Mouse (Mus musculus) forebrain, embryonic 13.5 days (tissue): ENCODE data around the gene Mab21l1. TPM values are rescaled to one million over a fixed set of nuclear protein-coding genes. Genes with fewer than 3 reads are reported as not detected.

Experiments
- ATAC-seq: fragments of 200-750 bp; cut with Nextera tagmentation; 2 replicates; pipeline ENCODE4 v1.8.0; 2017
- H3K27ac ChIP-seq: fragments of 300-500 bp; sonication (generic); 2 replicates; pipeline ENCODE4 v1.5.1; 2015; ENCODE audit warnings: inconsistent platforms, mild to moderate bottlenecking, moderate library complexity
- H3K27me3 ChIP-seq: fragments of 300-500 bp; sonication (generic); 2 replicates; pipeline ENCODE4 v1.6.1; 2015; ENCODE audit warnings: mild to moderate bottlenecking, inconsistent platforms
- H3K36me3 ChIP-seq: fragments of 300-500 bp; sonication (generic); 2 replicates; pipeline ENCODE4 v1.6.1; 2015; ENCODE audit warnings: mild to moderate bottlenecking, inconsistent platforms; ENCODE audit not compliant: poor library complexity, severe bottlenecking
- H3K4me1 ChIP-seq: fragments of 300-500 bp; sonication (generic); 2 replicates; pipeline ENCODE4 v1.6.1; 2015; ENCODE audit warnings: inconsistent platforms
- H3K4me2 ChIP-seq: fragments of 300-500 bp; sonication (generic); 2 replicates; pipeline ENCODE4 v1.6.1; 2015; ENCODE audit warnings: inconsistent platforms, mild to moderate bottlenecking, moderate library complexity
- H3K4me3 ChIP-seq: fragments of 300-500 bp; sonication (generic); 2 replicates; pipeline ENCODE4 v1.5.1; 2015; ENCODE audit warnings: mild to moderate bottlenecking, inconsistent platforms
- H3K9ac ChIP-seq: fragments of 300-500 bp; sonication (generic); 2 replicates; pipeline ENCODE4 v1.6.1; 2015; ENCODE audit warnings: mild to moderate bottlenecking, inconsistent platforms
- H3K9me3 ChIP-seq: fragments of 300-500 bp; sonication (generic); replicated peaks from 2 replicates; pipeline ENCODE4 v1.6.1; 2016; ENCODE audit warnings: inconsistent platforms
- WGBS: fragments of 180-500 bp; shearing (Covaris S2); methylation state at CpG from one replicate; pipeline ENCODE4 v1.1.7; 2015; 5-methylcytosine and 5-hydroxymethylcytosine counted together
- polyA plus RNA-seq: library from polyadenylated mRNA; unstranded; fragments of >200 nt; fragmentation: Nextera tagmentation; extraction: Ambion mirVana; gene quantifications from 2 replicates; pipeline ENCODE4 v1.2.1, GENCODE M21; 2015

The Mab21l1 gene
- polyA plus RNA-seq, 1 experiment from 2014 or later: 16.1 TPM

- H3K27ac ChIP-seq: peak overlapping the region; percentile 69
These were observed 1.9 kb upstream of the Mab21l1 start for GRCm38 (mm10) chr3:55780120-55781070.

GRCm38 (mm10) chr3:55781429-55782055, 768 bp upstream of the Mab21l1 start:
- no peak overlapping the region for H3K4me3 ChIP-seq
- no peak for ATAC-seq
- 5% methylated on average over 5 of the region's 5 CpGs for WGBS
- H3K4me2 ChIP-seq: no peak overlapping the region
- H3K4me1 ChIP-seq: peaks cover 39% of the 10 kb centered on the region
- H3K27me3 ChIP-seq: peaks cover 84% of the 10 kb centered on the region
- H3K27ac ChIP-seq: no peak overlapping the region
- no peaks in the 10 kb centered on the region for H3K9me3 ChIP-seq
- no peak overlapping the region for H3K9ac ChIP-seq
- H3K36me3 ChIP-seq: no peaks in the 10 kb centered on the region

More at GRCm38 (mm10) chr3:55780120-55781070, 1.9 kb upstream of the Mab21l1 start:
- peaks cover 39% of the 10 kb centered on the region for H3K4me1 ChIP-seq
- H3K4me3 ChIP-seq: peak overlapping the region; percentile 26
- no peaks in the 10 kb centered on the region for H3K36me3 ChIP-seq
- WGBS: 1% methylated on average over 52 of the region's 53 CpGs
- H3K9ac ChIP-seq: peak overlapping the region; percentile 43
- H3K9me3 ChIP-seq: no peaks in the 10 kb centered on the region
- peak overlapping the region; percentile 52 for H3K4me2 ChIP-seq
- peak; percentile 50 for ATAC-seq
- H3K27me3 ChIP-seq: peaks cover 76% of the 10 kb centered on the region

- Histone ChIP-seq H3K9me3 (no peaks in the 10 kb centered on the region), H3K27ac (peak overlapping the region; percentile 48; the same call in 1 of the 2 replicates), H3K27me3 (peaks cover 86% of the 10 kb centered on the region), H3K9ac (peak overlapping the region; percentile 56), H3K4me3 (peak overlapping the region; percentile 31), H3K4me2 (peak overlapping the region; percentile 57), H3K36me3 (no peaks in the 10 kb centered on the region), H3K4me1 (peaks cover 46% of the 10 kb centered on the region)
- WGBS: 2% methylated on average over 22 of the region's 22 CpGs
- no peak for ATAC-seq
These were observed 461 bp downstream of the Mab21l1 start for GRCm38 (mm10) chr3:55782771-55783170.

DNA sequence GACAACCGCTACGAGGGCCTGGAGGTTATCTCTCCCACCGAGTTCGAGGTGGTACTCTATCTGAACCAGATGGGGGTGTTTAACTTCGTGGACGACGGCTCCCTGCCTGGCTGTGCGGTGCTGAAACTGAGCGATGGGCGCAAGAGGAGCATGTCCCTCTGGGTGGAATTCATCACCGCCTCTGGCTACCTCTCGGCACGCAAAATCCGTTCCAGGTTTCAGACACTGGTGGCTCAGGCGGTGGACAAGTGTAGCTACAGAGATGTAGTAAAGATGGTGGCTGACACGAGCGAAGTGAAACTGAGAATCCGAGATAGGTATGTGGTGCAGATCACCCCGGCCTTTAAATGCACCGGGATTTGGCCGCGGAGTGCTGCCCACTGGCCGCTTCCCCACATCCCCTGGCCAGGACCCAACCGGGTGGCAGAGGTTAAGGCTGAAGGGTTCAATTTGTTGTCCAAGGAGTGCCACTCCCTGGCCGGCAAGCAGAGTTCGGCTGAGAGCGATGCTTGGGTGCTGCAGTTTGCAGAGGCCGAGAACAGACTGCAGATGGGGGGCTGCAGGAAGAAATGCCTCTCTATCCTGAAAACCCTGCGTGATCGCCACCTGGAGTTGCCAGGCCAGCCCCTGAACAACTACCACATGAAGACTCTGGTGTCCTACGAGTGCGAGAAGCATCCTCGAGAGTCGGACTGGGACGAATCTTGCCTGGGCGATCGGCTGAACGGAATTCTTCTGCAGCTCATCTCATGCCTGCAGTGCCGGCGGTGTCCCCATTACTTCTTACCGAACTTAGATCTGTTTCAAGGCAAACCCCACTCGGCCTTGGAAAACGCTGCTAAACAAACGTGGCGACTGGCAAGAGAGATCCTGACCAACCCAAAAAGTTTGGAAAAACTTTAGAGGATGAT, 1.1 kb downstream of the Mab21l1 start:
- H3K9ac ChIP-seq: peak overlapping the region; percentile 56
- ATAC-seq: no peak

GRCm38 (mm10) chr3:55784101-55784500, 1.8 kb downstream of the Mab21l1 start:
- H3K9ac ChIP-seq: no peak overlapping the region
- no peaks in the 10 kb centered on the region for H3K9me3 ChIP-seq
- H3K4me1 ChIP-seq: peaks cover 46% of the 10 kb centered on the region
- 5% methylated on average over 7 of the region's 7 CpGs for WGBS
- ATAC-seq: no peak
- H3K36me3 ChIP-seq: no peaks in the 10 kb centered on the region
- H3K4me2 ChIP-seq: peak overlapping the region; percentile 57
- no peak overlapping the region for H3K27ac ChIP-seq
- peaks cover 82% of the 10 kb centered on the region for H3K27me3 ChIP-seq
- peak overlapping the region; percentile 31 for H3K4me3 ChIP-seq

More for the DNA sequence above, 1.1 kb downstream of the Mab21l1 start:
- Histone ChIP-seq H3K4me2 (peak overlapping the region; percentile 57), H3K4me3 (peak overlapping the region; percentile 31), H3K9me3 (no peaks in the 10 kb centered on the region), H3K27me3 (peaks cover 82% of the 10 kb centered on the region), H3K4me1 (peaks cover 48% of the 10 kb centered on the region), H3K36me3 (no peaks in the 10 kb centered on the region), H3K27ac (peak overlapping the region; percentile 48; the same call in 1 of the 2 replicates)
- 4% methylated on average over 45 of the region's 45 CpGs for WGBS

DNA sequence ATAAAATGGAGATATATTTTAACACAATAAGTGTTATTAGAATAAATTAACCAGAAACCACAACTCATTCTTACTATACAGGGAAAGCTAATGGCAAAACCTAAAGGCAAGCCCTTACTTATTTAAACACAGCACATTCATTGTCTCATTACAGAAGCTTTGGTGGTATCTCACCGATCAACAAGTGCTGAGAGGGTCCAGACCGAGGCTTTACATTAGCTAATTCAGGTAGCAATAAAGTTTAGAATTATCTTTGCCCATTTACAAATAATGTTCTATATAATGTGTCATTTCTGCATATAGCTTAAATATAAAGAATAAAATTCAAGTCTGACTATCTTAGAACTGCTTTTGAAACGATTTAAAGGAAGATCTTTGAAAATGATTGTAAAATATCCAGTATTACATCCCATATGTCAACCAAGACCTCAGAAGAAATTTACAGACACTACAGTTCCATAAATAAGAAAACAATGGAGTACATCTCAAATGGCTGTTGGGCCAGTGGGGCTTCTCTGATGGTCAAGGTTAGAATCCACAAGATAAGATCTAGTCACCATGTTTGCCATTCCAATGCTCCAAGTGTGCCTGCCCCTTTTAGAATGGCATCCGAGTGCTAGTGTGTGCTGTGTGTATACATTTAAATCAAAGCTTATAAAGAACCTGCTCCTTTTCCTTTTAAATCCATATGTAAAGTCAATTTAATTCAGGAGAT, 3.1 kb downstream of the Mab21l1 start:
- H3K27me3 ChIP-seq: peaks cover 85% of the 10 kb centered on the region
- no peaks in the 10 kb centered on the region for H3K9me3 ChIP-seq
- no peak overlapping the region for H3K27ac ChIP-seq
- ATAC-seq: no peak
- H3K9ac ChIP-seq: no peak overlapping the region
- 45% methylated on average over 4 of the region's 4 CpGs for whole genome bisulfite sequencing
- H3K4me3 ChIP-seq: peak overlapping the region; percentile 10; the same call in 1 of the 2 replicates
- no peak overlapping the region for H3K4me2 ChIP-seq
- H3K36me3 ChIP-seq: no peaks in the 10 kb centered on the region
- peaks cover 37% of the 10 kb centered on the region for H3K4me1 ChIP-seq

DNA sequence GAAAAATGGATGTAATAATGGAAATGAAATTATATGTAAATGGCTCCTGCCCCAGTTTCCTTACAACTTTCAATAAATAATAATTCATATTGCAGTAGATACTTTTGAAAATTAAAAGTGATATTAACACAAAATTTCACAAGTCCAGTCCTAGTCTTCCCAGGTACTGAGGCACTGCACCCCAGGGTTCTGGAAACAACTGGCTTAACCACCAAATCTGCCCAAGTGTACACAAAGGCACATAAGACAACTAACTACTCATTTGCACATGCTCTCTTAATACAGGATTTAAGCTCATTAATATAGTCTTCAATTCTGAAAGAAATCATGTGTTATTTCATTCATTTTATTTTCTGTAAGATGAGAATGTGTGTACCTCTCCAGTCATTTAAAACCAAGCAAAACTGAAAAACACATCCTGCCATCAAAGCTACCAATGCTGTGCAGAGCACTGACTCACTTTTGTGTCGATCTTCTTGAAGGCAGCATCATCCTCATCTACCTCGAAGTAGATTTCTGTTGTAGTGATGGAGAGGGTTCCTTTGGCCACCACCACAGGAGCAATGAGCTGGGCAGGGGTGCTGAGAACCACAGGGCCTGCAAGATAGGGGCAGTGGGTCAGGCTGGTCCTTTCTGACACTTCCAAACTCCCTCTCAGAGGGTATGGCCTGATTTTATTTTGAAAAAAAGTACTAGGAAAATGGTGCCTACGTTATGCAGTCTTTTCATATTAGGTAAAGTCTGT, 3.8 kb downstream of the Mab21l1 start:
- 9% methylated on average over 3 of the region's 3 CpGs for WGBS
- Histone ChIP-seq H3K9ac (no peak overlapping the region), H3K27ac (no peak overlapping the region), H3K27me3 (peaks cover 78% of the 10 kb centered on the region), H3K36me3 (no peaks in the 10 kb centered on the region), H3K4me2 (no peak overlapping the region), H3K4me3 (no peak overlapping the region), H3K4me1 (peaks cover 30% of the 10 kb centered on the region), H3K9me3 (no peaks in the 10 kb centered on the region)
- ATAC-seq: no peak

DNA sequence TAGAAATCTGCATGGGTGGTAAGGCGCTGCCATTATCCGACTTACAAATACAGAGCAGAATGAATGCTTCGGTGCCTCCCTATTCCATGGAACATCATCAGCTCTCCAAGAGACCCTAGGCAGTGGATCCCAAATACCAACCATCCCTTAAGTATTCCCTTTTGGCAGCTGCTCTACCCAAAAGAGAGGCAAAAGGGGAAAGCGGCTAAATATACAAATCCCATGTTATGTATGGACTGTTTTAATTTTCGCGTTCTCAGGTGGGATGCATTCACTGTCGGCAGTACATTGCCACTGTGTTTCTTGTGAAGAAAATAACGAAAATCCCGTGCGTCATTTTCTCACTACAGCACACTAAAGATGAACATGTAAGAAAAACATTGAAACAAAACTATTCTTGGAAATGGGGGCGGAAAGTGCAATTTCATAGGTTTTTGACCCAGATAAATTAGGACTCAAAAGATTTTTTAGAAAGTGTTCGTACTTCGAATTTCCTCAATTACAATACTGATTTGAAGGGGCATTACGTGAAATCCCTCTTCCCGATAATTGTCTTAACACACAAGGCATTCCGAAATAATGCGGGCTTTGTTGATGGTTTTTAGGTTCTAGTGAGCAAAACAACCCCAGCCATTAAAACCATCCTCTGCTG, 4.7 kb downstream of the Mab21l1 start:
- Histone ChIP-seq H3K27ac (peak overlapping the region; percentile 44; the same call in 1 of the 2 replicates), H3K4me1 (peaks cover 28% of the 10 kb centered on the region), H3K9me3 (no peaks in the 10 kb centered on the region), H3K36me3 (no peaks in the 10 kb centered on the region), H3K9ac (peak overlapping the region; percentile 67), H3K27me3 (peaks cover 72% of the 10 kb centered on the region), H3K4me3 (peak overlapping the region; percentile 40), H3K4me2 (peak overlapping the region; percentile 64)
- 5% methylated on average over 17 of the region's 17 CpGs for WGBS
- no peak for ATAC-seq

DNA sequence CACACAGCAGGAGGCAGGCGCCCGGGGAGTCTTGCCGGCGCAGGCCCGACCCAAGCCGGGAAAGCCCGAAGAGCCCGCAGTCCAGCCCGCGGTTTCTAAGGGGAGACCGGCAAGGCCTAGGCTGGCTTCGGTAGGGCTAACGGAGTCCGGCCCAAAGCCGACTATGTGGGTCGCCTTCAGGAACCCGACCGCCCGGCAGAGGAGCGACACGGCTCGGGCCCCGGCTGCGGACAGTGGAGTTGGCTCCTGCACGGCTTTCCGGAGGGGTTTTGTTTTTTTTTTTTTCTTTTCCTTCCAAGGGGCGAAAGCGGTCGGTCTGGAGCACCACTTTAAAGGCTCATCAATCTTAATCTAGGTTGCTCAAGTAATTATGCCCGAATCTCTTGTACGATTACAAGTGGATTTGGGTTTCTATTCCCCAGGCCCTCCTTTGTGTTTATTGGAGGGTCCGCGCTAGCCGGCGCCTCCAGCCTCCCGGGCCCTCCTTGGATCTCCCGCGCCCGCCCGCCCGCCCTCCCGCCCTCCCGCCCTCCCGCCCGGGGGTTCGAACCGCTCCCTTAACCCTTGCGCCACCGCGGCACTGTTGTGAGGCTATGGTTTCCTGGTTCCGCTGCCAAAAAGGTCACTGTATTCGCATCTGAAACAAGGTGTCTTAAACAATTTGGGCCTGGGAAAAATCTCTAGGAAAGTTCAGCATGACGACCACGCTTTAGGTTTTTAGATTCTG, 5.3 kb downstream of the Mab21l1 start:
- WGBS: under 1% methylated on average over 52 of the region's 54 CpGs

GRCm38 (mm10) chr3:55788214-55788586, 5.9 kb downstream of the Mab21l1 start:
- no peak for ATAC-seq
- Histone ChIP-seq H3K4me3 (no peak overlapping the region), H3K9ac (no peak overlapping the region), H3K27me3 (peaks cover 64% of the 10 kb centered on the region), H3K4me2 (peak overlapping the region; percentile 64), H3K27ac (no peak overlapping the region), H3K9me3 (no peaks in the 10 kb centered on the region), H3K4me1 (peaks cover 15% of the 10 kb centered on the region), H3K36me3 (0 out of 2 replicates have a peak, but pooled peaks cover 2% of the 10 kb centered on the region)
- WGBS: 4% methylated on average over 4 of the region's 4 CpGs

More for the DNA sequence above, 5.3 kb downstream of the Mab21l1 start:
- H3K4me1 ChIP-seq: peaks cover 21% of the 10 kb centered on the region
- peak overlapping the region; percentile 67 for H3K9ac ChIP-seq
- H3K27me3 ChIP-seq: peaks cover 69% of the 10 kb centered on the region
- no peaks in the 10 kb centered on the region for H3K36me3 ChIP-seq
- peak overlapping the region; percentile 44; the same call in 1 of the 2 replicates for H3K27ac ChIP-seq
- ATAC-seq: 0 out of 2 replicates have a peak, but pooled peaks have one; percentile 50
- no peaks in the 10 kb centered on the region for H3K9me3 ChIP-seq
- peak overlapping the region; percentile 40 for H3K4me3 ChIP-seq
- H3K4me2 ChIP-seq: peak overlapping the region; percentile 64
